Mouse (Mus musculus): ENCODE measurements around the gene Car3. TPM values are rescaled to one million over a fixed set of nuclear protein-coding genes. Genes with fewer than 3 reads are reported as not detected.
A peak's percentile ranks its signal among the peaks of the same experiment; 100 is the strongest.

Car3 gene
- polyA plus RNA-seq, 1 experiment = not detected

DNA sequence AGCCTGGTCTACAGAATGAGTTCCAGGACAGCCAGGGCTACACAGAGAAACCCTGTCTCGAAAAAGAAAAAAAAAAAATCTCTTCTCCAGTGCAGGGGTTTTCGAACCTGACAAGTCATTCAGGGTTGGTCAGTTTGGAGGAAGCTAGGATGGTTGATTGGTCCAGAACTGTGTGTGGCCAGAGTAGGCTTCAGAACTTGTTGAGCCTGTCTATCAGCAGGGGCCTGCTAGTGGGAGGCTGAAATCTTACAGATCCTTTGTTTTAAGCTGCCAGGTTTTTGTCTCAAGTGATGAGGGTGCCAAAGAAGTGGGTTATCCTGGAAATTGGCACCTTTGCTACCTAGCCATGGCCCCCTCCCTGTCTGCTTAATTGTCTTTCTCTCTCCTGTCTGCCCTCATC is 25.8 kb downstream of the Car3 start:
- H3K27ac ChIP-seq (ENCODE audit: insufficient read depth, low read depth, low read length) = no peak overlapping the region
- WGBS = 82% methylated on average over 2 of the region's 2 CpGs
- TF ChIP-seq CTCF (IDR thresholded peaks at IDR 0.05; ENCODE audit: insufficient read depth, low read depth, low read length) = no peak
- TF ChIP-seq POLR2A (IDR thresholded peaks at IDR 0.05; ENCODE audit: insufficient read depth, low read depth, low read length) = no peak
- peaks cover 5% of the 10 kb centered on the region; the same call in 1 of the 2 replicates for H3K4me1 ChIP-seq (ENCODE audit: control insufficient read depth, insufficient read depth, low read length)
- H3K4me3 ChIP-seq (ENCODE audit: insufficient read depth, low read depth, low read length) = no peak overlapping the region

GRCm38 (mm10) chr3:14889716-14890409 is 26.6 kb downstream of the Car3 start:
- 68% methylated on average over 4 of the region's 4 CpGs for WGBS
- Histone ChIP-seq H3K4me1 (ENCODE audit: control insufficient read depth, insufficient read depth, low read length) (peaks cover 5% of the 10 kb centered on the region; the same call in 1 of the 2 replicates), H3K4me3 (ENCODE audit: insufficient read depth, low read depth, low read length) (no peak overlapping the region), H3K27ac (ENCODE audit: insufficient read depth, low read depth, low read length) (peak overlapping the region; percentile 55; the same call in 1 of the 2 replicates)
- TF ChIP-seq CTCF (IDR thresholded peaks at IDR 0.05; ENCODE audit: insufficient read depth, low read depth, low read length) (no peak), POLR2A (IDR thresholded peaks at IDR 0.05; ENCODE audit: insufficient read depth, low read depth, low read length) (no peak)

- H3K27ac ChIP-seq (ENCODE audit: insufficient read depth, low read depth, low read length) = no peak overlapping the region
- TF ChIP-seq CTCF (IDR thresholded peaks at IDR 0.05; ENCODE audit: insufficient read depth, low read depth, low read length) = no peak
- no peak for TF ChIP-seq POLR2A (IDR thresholded peaks at IDR 0.05; ENCODE audit: insufficient read depth, low read depth, low read length)
- peaks cover 3% of the 10 kb centered on the region; the same call in 1 of the 2 replicates for H3K4me1 ChIP-seq (ENCODE audit: control insufficient read depth, insufficient read depth, low read length)
- H3K4me3 ChIP-seq (ENCODE audit: insufficient read depth, low read depth, low read length) = no peak overlapping the region
- 91% methylated on average over 3 of the region's 3 CpGs for WGBS
Observed at GRCm38 (mm10) chr3:14892991-14893390, 29.7 kb downstream of the Car3 start.

DNA sequence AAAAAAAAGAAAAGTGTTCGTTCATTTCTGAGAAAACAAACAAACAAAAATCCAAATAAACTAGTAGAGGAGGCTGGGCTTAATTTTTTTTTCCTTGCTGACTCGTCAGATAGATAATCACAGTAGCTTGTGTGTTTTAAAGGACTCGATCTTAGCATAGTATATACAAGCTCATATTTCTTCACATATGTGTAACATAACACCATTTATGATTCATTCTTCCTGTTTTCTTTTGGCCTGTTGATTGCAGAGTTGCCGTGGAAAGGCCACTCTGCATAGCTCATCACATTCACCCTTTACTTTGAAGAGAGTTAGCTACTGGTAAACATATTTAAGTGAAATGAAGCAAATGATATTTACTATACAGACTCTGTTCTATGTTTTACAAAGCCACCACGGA is 30.4 kb downstream of the Car3 start:
- no peak overlapping the region for H3K4me3 ChIP-seq (ENCODE audit: insufficient read depth, low read depth, low read length)
- H3K4me1 ChIP-seq (ENCODE audit: control insufficient read depth, insufficient read depth, low read length) = peaks cover 3% of the 10 kb centered on the region; the same call in 1 of the 2 replicates
- 74% methylated on average over 5 of the region's 5 CpGs for WGBS
- TF ChIP-seq POLR2A (IDR thresholded peaks at IDR 0.05; ENCODE audit: insufficient read depth, low read depth, low read length) (no peak), CTCF (IDR thresholded peaks at IDR 0.05; ENCODE audit: insufficient read depth, low read depth, low read length) (no peak)
- no peak overlapping the region for H3K27ac ChIP-seq (ENCODE audit: insufficient read depth, low read depth, low read length)

- TF ChIP-seq POLR2A (IDR thresholded peaks at IDR 0.05; ENCODE audit: insufficient read depth, low read depth, low read length) = no peak
- TF ChIP-seq CTCF (IDR thresholded peaks at IDR 0.05; ENCODE audit: insufficient read depth, low read depth, low read length) = no peak
- no peak overlapping the region for H3K27ac ChIP-seq (ENCODE audit: insufficient read depth, low read depth, low read length)
- H3K4me3 ChIP-seq (ENCODE audit: insufficient read depth, low read depth, low read length) = no peak overlapping the region
- no peaks in the 10 kb centered on the region; the same call in 1 of the 2 replicates for H3K4me1 ChIP-seq (ENCODE audit: control insufficient read depth, insufficient read depth, low read length)
- 92% methylated on average over 3 of the region's 3 CpGs for WGBS
Observed at GRCm38 (mm10) chr3:14895333-14895732, 32.0 kb downstream of the Car3 start.

GRCm38 (mm10) chr3:14897770-14898169 is 34.5 kb downstream of the Car3 start:
- Histone ChIP-seq H3K4me1 (ENCODE audit: control insufficient read depth, insufficient read depth, low read length) (no peaks in the 10 kb centered on the region; the same call in 1 of the 2 replicates), H3K27ac (ENCODE audit: insufficient read depth, low read depth, low read length) (no peak overlapping the region), H3K4me3 (ENCODE audit: insufficient read depth, low read depth, low read length) (no peak overlapping the region)
- TF ChIP-seq POLR2A (IDR thresholded peaks at IDR 0.05; ENCODE audit: insufficient read depth, low read depth, low read length) (no peak), CTCF (IDR thresholded peaks at IDR 0.05; ENCODE audit: insufficient read depth, low read depth, low read length) (no peak)
- 88% methylated on average over 6 of the region's 6 CpGs for WGBS

DNA sequence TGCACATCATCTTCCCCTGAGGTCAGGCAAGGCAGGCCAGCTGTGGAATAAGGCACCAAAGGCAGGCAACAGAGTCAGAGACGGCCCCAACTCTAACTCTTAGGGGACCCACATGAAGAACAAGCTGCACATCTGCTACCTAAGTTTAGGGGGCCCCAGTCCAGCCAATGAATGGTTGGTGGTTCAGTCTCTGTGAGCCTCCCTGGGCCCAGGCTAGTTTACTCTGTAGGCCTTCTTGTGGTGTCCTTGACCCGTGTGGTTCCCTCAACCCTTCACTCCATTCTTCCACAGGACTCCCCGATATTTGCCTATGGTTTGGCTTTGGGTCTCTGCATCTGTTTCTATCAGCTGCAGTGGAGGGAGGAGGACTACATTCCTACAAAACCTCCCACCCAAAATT is 40.1 kb downstream of the Car3 start:
- TF ChIP-seq POLR2A (IDR thresholded peaks at IDR 0.05; ENCODE audit: insufficient read depth, low read depth, low read length) = no peak
- no peak for TF ChIP-seq CTCF (IDR thresholded peaks at IDR 0.05; ENCODE audit: insufficient read depth, low read depth, low read length)
- 93% methylated on average over 3 of the region's 3 CpGs for WGBS
- Histone ChIP-seq H3K27ac (ENCODE audit: insufficient read depth, low read depth, low read length) (no peak overlapping the region), H3K4me3 (ENCODE audit: insufficient read depth, low read depth, low read length) (no peak overlapping the region), H3K4me1 (ENCODE audit: control insufficient read depth, insufficient read depth, low read length) (no peaks in the 10 kb centered on the region; the same call in 1 of the 2 replicates)

- Histone ChIP-seq H3K27ac (ENCODE audit: insufficient read depth, low read depth, low read length) (no peak overlapping the region), H3K4me3 (ENCODE audit: insufficient read depth, low read depth, low read length) (no peak overlapping the region), H3K4me1 (ENCODE audit: control insufficient read depth, insufficient read depth, low read length) (no peaks in the 10 kb centered on the region; the same call in 1 of the 2 replicates)
- 85% methylated on average over 3 of the region's 3 CpGs for WGBS
- no peak for TF ChIP-seq CTCF (IDR thresholded peaks at IDR 0.05; ENCODE audit: insufficient read depth, low read depth, low read length)
- TF ChIP-seq POLR2A (IDR thresholded peaks at IDR 0.05; ENCODE audit: insufficient read depth, low read depth, low read length) = no peak
Observed at GRCm38 (mm10) chr3:14904165-14904564, 40.9 kb downstream of the Car3 start.

DNA sequence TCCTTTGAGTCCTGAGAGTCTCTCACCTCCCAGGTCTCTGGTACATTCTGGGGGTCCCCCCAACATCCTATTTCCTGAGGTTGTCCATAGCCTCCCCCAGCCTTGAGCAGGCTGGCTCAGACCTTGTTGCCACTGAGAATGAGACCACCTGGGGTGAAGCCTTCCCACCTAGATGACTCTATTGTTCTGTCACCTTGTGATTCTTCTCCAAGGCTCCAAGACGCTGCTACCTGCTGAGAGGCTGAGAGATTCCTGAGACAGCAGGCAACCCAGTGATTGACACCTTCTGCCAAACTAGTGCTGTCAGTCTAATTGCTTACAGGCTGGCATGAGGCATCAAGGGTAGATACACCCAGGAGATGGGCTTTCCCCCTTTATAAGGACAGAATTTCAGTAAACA is 44.0 kb downstream of the Car3 start:
- TF ChIP-seq POLR2A (IDR thresholded peaks at IDR 0.05; ENCODE audit: insufficient read depth, low read depth, low read length) = no peak
- TF ChIP-seq CTCF (IDR thresholded peaks at IDR 0.05; ENCODE audit: insufficient read depth, low read depth, low read length) = no peak
- Histone ChIP-seq H3K4me3 (ENCODE audit: insufficient read depth, low read depth, low read length) (no peak overlapping the region), H3K4me1 (ENCODE audit: control insufficient read depth, insufficient read depth, low read length) (no peaks in the 10 kb centered on the region), H3K27ac (ENCODE audit: insufficient read depth, low read depth, low read length) (no peak overlapping the region)
- WGBS = 63% methylated on average over 1 of the region's 1 CpGs

Data from olfactory bulb, adult 2 months (tissue).